Comparison of ENCODE assay signal across 8 mouse cellular contexts in genomic region chr16:5049774-5050234, GRCm38 (mm10). TPM values are rescaled to one million over a fixed set of nuclear protein-coding genes. Genes with fewer than 3 reads are reported as not detected.
DNase-seq lines count a peak whose midpoint lies in the region; ATAC-seq lines count a peak whose summit lies in the region.

TSS of gene Glyr1 (minus strand) at chr16:5049863.
TSS of gene Ubn1 (plus strand) at chr16:5050057.

- H3K27me3 ChIP-seq in hindbrain, embryonic 12.5 days = no peaks in the 10 kb centered on the region

- under 1% methylated on average over 55 of the region's 56 CpGs for WGBS in hindbrain, embryonic 12.5 days

- H3K4me2 ChIP-seq in hindbrain, embryonic 12.5 days (replicated peaks) = peak within 1 kb of the TSS; percentile 89

- peak within 1 kb of the TSS; percentile 86 for H3K4me3 ChIP-seq in hindbrain, embryonic 12.5 days

- peak; percentile 99 for ATAC-seq in hindbrain, embryonic 12.5 days (ENCODE audit: low FRiP score)

- peaks cover 27% of the 10 kb centered on the region for H3K4me1 ChIP-seq in hindbrain, embryonic 12.5 days

- no peaks in the 10 kb centered on the region for H3K9me3 ChIP-seq in hindbrain, embryonic 12.5 days (replicated peaks)

- H3K27ac ChIP-seq in hindbrain, embryonic 12.5 days = peak within 1 kb of the TSS; percentile 95

- peak; percentile 100 for DNase-seq in NIH3T3 (ENCODE audit: low read depth)
- peak; percentile 99 to 100 for DNase-seq in cerebellum, postnatal 10 days
- peak; percentile 99 to 100 for DNase-seq in frontal cortex, postnatal 10 days (ENCODE audit: low spot score in 2 of 2)
- DNase-seq in layer of hippocampus, postnatal 14 days (ENCODE audit: low spot score in 2 of 2) = peak; percentile 98 to 99
- peak; percentile 99 for DNase-seq in lung, postnatal 14 days
- peak; percentile 96 for DNase-seq in retina, adult 2 months (ENCODE audit: low read depth, low spot score)
- peak; percentile 98 to 100 for DNase-seq in thymus, postnatal 36 days

- H3K9ac ChIP-seq in hindbrain, embryonic 12.5 days = peak within 1 kb of the TSS; percentile 93

- H3K36me3 ChIP-seq in hindbrain, embryonic 12.5 days = peaks cover 33% of the 10 kb centered on the region

RNA-seq across cellular contexts. Expression of gene Glyr1, which starts in this region (rescaled TPM):
- polyA plus RNA-seq in hindbrain, embryonic 12.5 days (2016; fragmentation: Nextera tagmentation; extraction: Ambion mirVana) = 216 and 238 TPM in 2 replicates
- total RNA-seq in layer of hippocampus, postnatal 14 days (2021) = 100 to 1,000 TPM; 132 to 134 TPM

RNA-seq across cellular contexts. Expression of gene Ubn1, which starts in this region (rescaled TPM):
- polyA plus RNA-seq in hindbrain, embryonic 12.5 days (2016; fragmentation: Nextera tagmentation; extraction: Ambion mirVana) = 25.0 and 25.4 TPM in 2 replicates
- total RNA-seq in layer of hippocampus, postnatal 14 days (2021) = 10 to 100 TPM; 40.1 to 40.6 TPM

Comparison
In these comparisons a context has a peak if more than half of its experiments do, and no peak if none do; other contexts are left out.
1. Peak in every context shown above with its lines: DNase-seq, ATAC-seq, H3K4me3 ChIP-seq and H3K27ac ChIP-seq.